Mouse (Mus musculus) MEL (cell line): Measurements from ENCODE around the gene Cep131. TPM values are rescaled to one million over a fixed set of nuclear protein-coding genes. Genes with fewer than 3 reads are reported as not detected.

ENCODE experiments used
- DNase-seq: peaks from one replicate; pipeline ENCODE4 v3.0.0; 2011; ENCODE audit warnings: low read depth, low spot score
- H3K27ac ChIP-seq: 2 replicates; pipeline ENCODE4 v1.5.1; 2012; ENCODE audit warnings: low read depth, mild to moderate bottlenecking, control low read depth, low read length, moderate library complexity; ENCODE audit not compliant: control insufficient read depth
- H3K27me3 ChIP-seq, 2 experiments: fragments of 150-350 bp in 1 of 2; sonication (generic) in 1 of 2; 2 replicates each; pipeline ENCODE4 v1.6.1; 2012; ENCODE audit warnings: low read length in 2 of 2, mild to moderate bottlenecking in 2 of 2, improper control_type of control experiment in 1 of 2, moderate library complexity in 1 of 2; ENCODE audit not compliant: insufficient read depth in 2 of 2, control insufficient read depth in 1 of 2
- H3K36me3 ChIP-seq, 2 experiments: 2 replicates each; pipeline ENCODE4 v1.6.1; 2012 to 2014; ENCODE audit warnings: low read length in 2 of 2, improper control_type of control experiment in 1 of 2, inconsistent platforms in 1 of 2, mild to moderate bottlenecking in 1 of 2; ENCODE audit not compliant: insufficient read depth in 2 of 2, control insufficient read depth in 1 of 2
- H3K4me1 ChIP-seq, 2 experiments: fragments of 150-350 bp in 1 of 2; sonication (generic) in 1 of 2; 2 replicates each; pipeline ENCODE4 v1.6.1; 2012; ENCODE audit warnings: low read length in 2 of 2, improper control_type of control experiment in 1 of 2, mild to moderate bottlenecking in 1 of 2; ENCODE audit not compliant: insufficient read depth in 2 of 2, control insufficient read depth in 1 of 2
- H3K4me3 ChIP-seq, 2 experiments: fragments of 150-350 bp in 1 of 2; sonication (generic) in 1 of 2; 2 replicates each; pipeline ENCODE4 v1.5.1; 2012; ENCODE audit warnings: low read depth in 2 of 2, low read length in 2 of 2, mild to moderate bottlenecking in 2 of 2, moderate library complexity in 2 of 2, control low read depth in 1 of 2, improper control_type of control experiment in 1 of 2; ENCODE audit not compliant: control insufficient read depth in 1 of 2, insufficient read depth in 1 of 2
- H3K79me2 ChIP-seq: 2 replicates; pipeline ENCODE4 v1.6.1; 2012; ENCODE audit warnings: mild to moderate bottlenecking, low read length, moderate library complexity; ENCODE audit not compliant: control insufficient read depth, poor library complexity, insufficient read depth
- H3K9ac ChIP-seq: 2 replicates; pipeline ENCODE4 v1.6.1; 2012; ENCODE audit warnings: low read depth, mild to moderate bottlenecking, control low read depth, low read length, moderate library complexity; ENCODE audit not compliant: control insufficient read depth, poor library complexity, severe bottlenecking
- H3K9me3 ChIP-seq: fragments of 150-350 bp; sonication (generic); replicated peaks from 2 replicates; pipeline ENCODE4 v1.6.1; 2012; ENCODE audit warnings: mild to moderate bottlenecking, low read length, improper control_type of control experiment, moderate library complexity; ENCODE audit not compliant: insufficient read depth
- CHD1 ChIP-seq: IDR thresholded peaks from 2 replicates; pipeline ENCODE4 v1.6.1; 2012; ENCODE audit warnings: low read depth, mild to moderate bottlenecking, inconsistent platforms, low read length, improper control_type of control experiment
- CTCF ChIP-seq, 3 experiments: IDR thresholded peaks in 2 of 3; conservative IDR thresholded peaks in 1 of 3; 2 replicates each; pipeline ENCODE4 v1.5.1; 2011 to 2012; ENCODE audit warnings: low read length in 3 of 3, low read depth in 2 of 3, mild to moderate bottlenecking in 2 of 3, improper control_type of control experiment in 1 of 3, inconsistent platforms in 1 of 3, mixed read lengths in 1 of 3, moderate library complexity in 1 of 3; ENCODE audit not compliant: control insufficient read depth in 1 of 3, insufficient read depth in 1 of 3, poor library complexity in 1 of 3, severe bottlenecking in 1 of 3
- E2F4 ChIP-seq: IDR thresholded peaks from 2 replicates; pipeline ENCODE4 v1.6.1; 2011; ENCODE audit warnings: low read depth, low read length, improper control_type of control experiment, borderline replicate concordance
- EP300 ChIP-seq, 2 experiments: IDR thresholded peaks; 2 replicates each; pipeline ENCODE4 v1.6.1; 2011; ENCODE audit warnings: improper control_type of control experiment in 2 of 2, low read length in 2 of 2, low read depth in 1 of 2, mild to moderate bottlenecking in 1 of 2
- GABPA ChIP-seq: IDR thresholded peaks from 2 replicates; pipeline ENCODE4 v1.6.1; 2012; ENCODE audit warnings: low read depth, mild to moderate bottlenecking, inconsistent platforms, low read length, improper control_type of control experiment, moderate library complexity
- HCFC1 ChIP-seq: IDR thresholded peaks from 2 replicates; pipeline ENCODE4 v1.6.1; 2012; ENCODE audit warnings: low read depth, mild to moderate bottlenecking, inconsistent platforms, low read length, improper control_type of control experiment, moderate library complexity
- KAT2A ChIP-seq: conservative IDR thresholded peaks from 2 replicates; pipeline ENCODE4 v1.6.1; 2012; ENCODE audit warnings: low read depth, low read length, improper control_type of control experiment, inconsistent platforms
- MAFK ChIP-seq: IDR thresholded peaks from 2 replicates; pipeline ENCODE4 v1.6.1; 2011; ENCODE audit warnings: low read depth, mild to moderate bottlenecking, low read length, improper control_type of control experiment, borderline replicate concordance
- MAX ChIP-seq: IDR thresholded peaks from 2 replicates; pipeline ENCODE4 v1.6.1; 2011; ENCODE audit warnings: low read length, improper control_type of control experiment
- MAZ ChIP-seq: IDR thresholded peaks from 2 replicates; pipeline ENCODE4 v1.6.1; 2012; ENCODE audit warnings: low read depth, mild to moderate bottlenecking, inconsistent platforms, low read length, improper control_type of control experiment
- MYC ChIP-seq: IDR thresholded peaks from 2 replicates; pipeline ENCODE4 v1.6.1; 2011; ENCODE audit warnings: low read depth, mild to moderate bottlenecking, low read length, improper control_type of control experiment, moderate library complexity
- POLR2A ChIP-seq, 2 experiments: IDR thresholded peaks; 2 replicates each; pipeline ENCODE4 v1.6.1; 2011 to 2012; ENCODE audit warnings: low read length in 2 of 2, mild to moderate bottlenecking in 2 of 2, control low read depth in 1 of 2, improper control_type of control experiment in 1 of 2, low read depth in 1 of 2, moderate library complexity in 1 of 2; ENCODE audit not compliant: control insufficient read depth in 1 of 2, insufficient read depth in 1 of 2, poor library complexity in 1 of 2
- POLR2AphosphoS5 ChIP-seq: IDR thresholded peaks from 2 replicates; pipeline ENCODE4 v1.6.1; 2012; ENCODE audit warnings: low read depth, borderline replicate concordance, mild to moderate bottlenecking, inconsistent platforms, low read length, moderate library complexity, mixed read lengths
- RAD21 ChIP-seq: IDR thresholded peaks from 2 replicates; pipeline ENCODE4 v1.6.1; 2011; ENCODE audit warnings: mild to moderate bottlenecking, low read depth, low read length, improper control_type of control experiment
- RCOR1 ChIP-seq: IDR thresholded peaks from 2 replicates; pipeline ENCODE4 v1.6.1; 2012; ENCODE audit warnings: low read depth, mild to moderate bottlenecking, inconsistent platforms, low read length, improper control_type of control experiment
- SIN3A ChIP-seq: IDR thresholded peaks from 2 replicates; pipeline ENCODE4 v1.6.1; 2012; ENCODE audit warnings: low read length, improper control_type of control experiment, inconsistent platforms
- USF1 ChIP-seq: IDR thresholded peaks from 2 replicates; pipeline ENCODE4 v1.6.1; 2014; ENCODE audit warnings: low read depth, mild to moderate bottlenecking, inconsistent platforms, low read length, improper control_type of control experiment, moderate library complexity
- ZNF384 ChIP-seq: IDR thresholded peaks from 2 replicates; pipeline ENCODE4 v1.6.1; 2012; ENCODE audit warnings: low read depth, mild to moderate bottlenecking, inconsistent platforms, low read length, improper control_type of control experiment
- polyA plus RNA-seq, 2 experiments: library from polyadenylated mRNA; stranded (reverse) in 1 of 2; unstranded in 1 of 2; fragments of >175 nt in 1 of 2; fragments of >200 nt in 1 of 2; gene quantifications; 2 replicates each; pipeline versions ENCODE4 v1.2.1 to v1.2.4; 2012; ENCODE audit warnings: low replicate concordance in 2 of 2, low read depth in 1 of 2; ENCODE audit not compliant: insufficient read length in 2 of 2, insufficient read depth in 1 of 2, missing spikeins in 1 of 2
- total RNA-seq: library from RNA; depleted of rRNA; stranded (reverse); fragments of 300-350 nt; gene quantifications from 2 replicates; pipeline ENCODE4 v1.2.3, GENCODE M21; 2012

Gene Cep131
- total and polyA plus RNA-seq, 3 experiments = 21.6 to 26.6 TPM; not detected in 1

DNA sequence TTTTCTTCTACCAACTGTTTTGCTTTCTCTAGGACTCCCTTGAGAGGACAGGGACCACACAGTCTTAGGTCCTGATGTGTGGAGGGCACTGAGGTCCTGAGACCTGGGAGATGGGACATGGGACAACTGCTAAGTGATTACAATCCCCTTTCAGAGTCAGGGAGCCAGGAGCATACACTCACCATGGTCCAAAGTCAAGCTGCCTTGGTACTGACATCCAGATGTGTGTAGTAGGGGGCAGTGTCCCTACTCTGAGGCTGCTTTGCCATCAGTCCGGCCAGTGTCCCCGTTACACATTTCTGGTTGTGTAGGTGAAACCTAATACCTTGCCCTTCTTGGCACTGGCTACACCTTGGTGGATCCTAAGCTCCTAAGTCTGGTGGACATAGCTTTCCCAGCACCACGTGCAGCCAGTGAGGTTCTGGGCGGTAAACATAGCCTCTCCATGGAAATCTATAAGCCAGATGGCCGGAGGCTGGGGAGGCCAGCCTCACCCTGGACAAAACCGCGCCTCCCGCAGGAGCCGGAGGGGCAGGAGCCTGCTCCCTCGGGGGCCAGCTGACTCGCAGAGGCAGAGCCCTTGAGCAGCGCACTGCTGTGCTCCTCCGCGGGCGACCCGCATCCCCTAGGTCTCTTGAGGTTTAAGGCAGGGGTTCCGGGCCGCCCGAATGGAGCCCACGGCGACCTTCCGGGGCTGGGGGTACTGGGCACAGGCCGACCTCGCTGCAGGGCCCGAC, 568 bp downstream of the Cep131 start:
- 0 out of 2 replicates have a peak, but pooled peaks have one; percentile 32 for TF ChIP-seq MYC
- TF ChIP-seq USF1 = 0 out of 2 replicates have a peak, but pooled peaks have one; percentile 7
- TF ChIP-seq SIN3A = peak; percentile 51; the same call in 1 of the 2 replicates
- TF ChIP-seq POLR2AphosphoS5 = no peak
- no peak for TF ChIP-seq ZNF384
- TF ChIP-seq HCFC1 = no peak
- TF ChIP-seq RCOR1 = no peak
- TF ChIP-seq MAX = peak; percentile 31; the same call in 1 of the 2 replicates
- TF ChIP-seq RAD21 = no peak
- no peak for TF ChIP-seq E2F4
- TF ChIP-seq GABPA = no peak
- TF ChIP-seq, all 39 proteins: peak for 4
- DNase-seq = peak; percentile 60
- H3K27ac ChIP-seq = no peak overlapping the region

DNA sequence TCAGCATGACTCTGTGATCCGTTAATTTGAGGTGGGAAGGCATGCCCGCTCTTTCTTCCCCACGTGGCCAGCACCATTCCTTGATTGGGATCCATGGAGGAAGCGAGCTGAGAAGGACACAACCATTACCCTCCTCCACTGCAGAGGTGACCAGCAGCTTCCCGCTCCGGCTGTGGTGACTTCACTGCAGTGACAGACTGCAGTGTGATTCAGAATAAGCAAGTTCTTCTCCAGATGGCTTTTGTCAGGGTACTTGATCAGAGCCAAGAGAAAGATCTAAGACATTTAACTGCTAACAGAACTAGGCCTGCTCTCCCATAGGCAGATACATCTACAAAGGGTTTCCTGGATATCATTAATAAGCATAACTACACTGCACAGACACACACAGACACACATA, 6.3 kb downstream of the Cep131 start:
- no peak for TF ChIP-seq EP300 (IDR thresholded peaks at IDR 0.05; ENCODE audit: low read depth in 1 of 2, low read length in 2 of 2)
- no peak for TF ChIP-seq CTCF (IDR thresholded peaks at IDR 0.05 in 2 of 3, conservative IDR thresholded peaks at IDR 0.05 in 1 of 3; ENCODE audit: control insufficient read depth in 1 of 3, insufficient read depth in 1 of 3, low read depth in 2 of 3, low read length in 3 of 3, poor library complexity in 1 of 3, severe bottlenecking in 1 of 3)
- TF ChIP-seq ZNF384 = no peak
- TF ChIP-seq MAFK = no peak
- TF ChIP-seq KAT2A = no peak
- no peak for TF ChIP-seq CHD1
- TF ChIP-seq MAZ = no peak
- TF ChIP-seq POLR2A (IDR thresholded peaks at IDR 0.05; ENCODE audit: control insufficient read depth in 1 of 2, insufficient read depth in 1 of 2, low read depth in 1 of 2, low read length in 2 of 2, poor library complexity in 1 of 2) = no peak
- Histone ChIP-seq H3K27ac (no peak overlapping the region), H3K9ac (no peak overlapping the region), H3K79me2 (no peaks in the 10 kb centered on the region), H3K27me3 (no peaks in the 10 kb centered on the region), H3K9me3 (no peaks in the 10 kb centered on the region), H3K4me1 (no peaks in the 10 kb centered on the region), H3K36me3 (no peaks in the 10 kb centered on the region), H3K4me3 (no peak overlapping the region)
- no peak for DNase-seq

More for the DNA sequence above, 568 bp downstream of the Cep131 start:
- Histone ChIP-seq H3K9ac (peak overlapping the region; percentile 82), H3K9me3 (no peaks in the 10 kb centered on the region), H3K4me3 (peak overlapping the region; percentile 72 to 89), H3K4me1 (peaks cover 4 to 21% of the 10 kb centered on the region in 2 experiments; a peak in 3 of 4 replicates), H3K36me3 (no peaks in the 10 kb centered on the region; a peak in 1 of 4 replicates), H3K27me3 (no peaks in the 10 kb centered on the region), H3K79me2 (peaks cover 3% of the 10 kb centered on the region; the same call in 1 of the 2 replicates)
